Mouse (Mus musculus) testis, adult 2 months (tissue): ENCODE results near the gene Lrrc20.

Experiments used
- CTCF ChIP-seq: fragments of 200-500 bp; IDR thresholded peaks from 2 replicates; pipeline ENCODE4 v1.5.1; 2012; ENCODE audit warnings: low read depth, mild to moderate bottlenecking, inconsistent platforms, low read length, moderate library complexity; ENCODE audit not compliant: control insufficient read depth, insufficient read depth, insufficient replicate concordance
- POLR2A ChIP-seq: fragments of 200-500 bp; IDR thresholded peaks from 2 replicates; pipeline ENCODE4 v1.6.1; 2012; ENCODE audit warnings: low read depth, mild to moderate bottlenecking, inconsistent platforms, low read length, moderate library complexity; ENCODE audit not compliant: control insufficient read depth

DNA sequence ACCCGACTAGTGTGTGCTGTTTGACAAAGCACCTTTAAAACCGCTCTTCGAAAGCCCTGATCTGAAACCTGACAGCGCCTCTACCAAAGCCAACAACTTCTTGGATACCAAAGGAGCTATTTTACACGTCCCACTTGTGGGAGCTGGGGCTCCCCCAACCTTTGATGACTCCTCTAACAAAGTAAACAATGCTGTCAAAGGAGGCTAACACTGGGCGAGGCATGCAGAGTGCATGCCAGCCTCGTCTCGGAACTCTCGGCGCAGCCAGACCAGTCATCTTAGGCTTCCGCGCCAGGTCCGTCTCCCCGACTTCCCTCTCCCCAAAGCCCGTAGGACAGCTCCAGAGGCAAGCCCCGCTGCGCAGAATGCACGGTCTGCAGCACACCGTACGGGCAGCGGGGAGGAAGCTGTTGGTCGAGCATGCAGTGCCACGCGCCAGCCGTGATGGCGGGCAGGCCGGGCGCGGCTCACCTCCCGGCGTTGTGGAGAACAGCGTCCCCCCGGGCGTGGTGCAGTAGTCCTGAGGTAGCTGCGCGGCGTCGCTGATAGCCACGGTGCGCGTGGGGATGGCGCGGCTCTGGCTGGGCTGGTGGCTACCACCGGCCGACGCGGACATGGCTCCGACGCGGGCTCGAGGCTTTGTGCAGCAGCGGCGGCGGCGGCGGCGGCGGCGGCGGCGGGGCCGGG, 23.5 kb upstream of the Lrrc20 start:
- TF ChIP-seq POLR2A (no peak), CTCF (no peak)
